Mouse (Mus musculus): ENCODE results near the gene Dnaaf3.

The Dnaaf3 gene

DNA sequence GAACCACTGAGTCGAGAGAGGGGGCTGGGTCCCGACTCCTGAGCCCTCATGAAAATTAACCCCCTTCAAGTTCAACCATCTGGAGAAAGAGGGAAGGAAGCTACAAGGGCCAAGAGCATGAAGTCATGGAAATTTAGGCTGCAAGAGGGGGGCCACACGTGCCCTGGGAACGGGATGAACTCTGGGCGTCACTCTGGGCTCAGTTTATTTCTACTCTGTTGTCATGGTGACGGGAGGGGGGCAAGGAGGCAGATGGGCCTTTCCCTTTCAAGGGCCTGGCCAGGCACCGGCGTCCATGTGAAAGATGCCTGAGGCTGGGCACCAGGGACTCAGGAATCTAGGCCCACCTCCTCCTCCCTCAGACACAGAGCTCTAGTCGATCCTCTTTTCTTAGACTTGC is 34.0 kb downstream of the Dnaaf3 start:
- no peak for DNase-seq (ENCODE audit: low read depth)

- DNase-seq (ENCODE audit: low read depth): no peak
These were observed 34.9 kb downstream of the Dnaaf3 start for GRCm38 (mm10) chr7:4497271-4497903.

DNA sequence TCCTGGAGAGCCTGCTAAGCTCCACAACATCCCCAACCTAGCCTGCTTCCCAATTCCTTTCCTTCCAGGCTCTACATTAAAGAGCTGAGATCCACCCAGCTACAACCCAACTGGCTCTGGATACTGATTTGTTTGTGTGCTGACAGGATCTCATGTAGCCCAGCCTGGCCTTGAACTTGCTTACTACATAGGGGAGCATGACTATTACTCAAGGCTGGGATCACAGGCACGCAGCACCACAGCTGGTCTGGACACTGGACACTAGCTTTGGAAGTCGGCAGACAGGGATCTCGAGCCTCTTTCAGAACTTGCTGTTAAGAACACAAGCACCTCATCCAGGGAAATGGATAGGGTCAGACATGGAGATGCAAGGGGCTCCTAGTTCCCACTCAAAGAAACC is 35.8 kb downstream of the Dnaaf3 start:
- no peak for DNase-seq (ENCODE audit: low read depth)

GRCm38 (mm10) chr7:4493991-4494390 is 38.3 kb downstream of the Dnaaf3 start:
- DNase-seq (ENCODE audit: low read depth): no peak

GRCm38 (mm10) chr7:4492284-4493224 is 39.7 kb downstream of the Dnaaf3 start:
- DNase-seq (ENCODE audit: low read depth): peak; percentile 69

GRCm38 (mm10) chr7:4491308-4491707 is 40.9 kb downstream of the Dnaaf3 start:
- DNase-seq (ENCODE audit: low read depth): no peak

DNA sequence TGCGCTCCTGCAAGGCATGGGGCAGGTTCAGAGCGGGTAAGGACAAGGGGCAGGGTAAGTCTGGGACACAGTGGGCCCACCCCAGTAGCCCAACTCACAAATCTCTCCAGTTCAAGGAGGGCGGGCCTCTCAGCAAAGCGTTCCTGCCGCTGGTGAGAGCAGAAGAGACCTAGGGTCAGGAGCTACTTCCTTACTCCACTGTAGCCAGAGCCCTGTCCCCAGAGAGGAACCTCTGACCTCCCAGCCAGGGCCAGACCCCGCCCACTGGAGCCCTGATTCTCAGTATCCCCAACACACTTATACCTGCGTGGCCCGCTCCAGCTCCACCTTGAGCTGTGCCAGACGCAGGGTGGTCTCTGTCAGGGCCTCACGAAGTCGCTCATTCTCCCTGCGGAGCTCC is 50.0 kb downstream of the Dnaaf3 start:
- DNase-seq (ENCODE audit: low read depth): no peak

GRCm38 (mm10) chr7:4479674-4480073 is 52.6 kb downstream of the Dnaaf3 start:
- DNase-seq (ENCODE audit: low read depth): peak; percentile 74

- no peak for DNase-seq (ENCODE audit: low read depth)
These were observed 53.4 kb downstream of the Dnaaf3 start for GRCm38 (mm10) chr7:4478796-4479291.

DNA sequence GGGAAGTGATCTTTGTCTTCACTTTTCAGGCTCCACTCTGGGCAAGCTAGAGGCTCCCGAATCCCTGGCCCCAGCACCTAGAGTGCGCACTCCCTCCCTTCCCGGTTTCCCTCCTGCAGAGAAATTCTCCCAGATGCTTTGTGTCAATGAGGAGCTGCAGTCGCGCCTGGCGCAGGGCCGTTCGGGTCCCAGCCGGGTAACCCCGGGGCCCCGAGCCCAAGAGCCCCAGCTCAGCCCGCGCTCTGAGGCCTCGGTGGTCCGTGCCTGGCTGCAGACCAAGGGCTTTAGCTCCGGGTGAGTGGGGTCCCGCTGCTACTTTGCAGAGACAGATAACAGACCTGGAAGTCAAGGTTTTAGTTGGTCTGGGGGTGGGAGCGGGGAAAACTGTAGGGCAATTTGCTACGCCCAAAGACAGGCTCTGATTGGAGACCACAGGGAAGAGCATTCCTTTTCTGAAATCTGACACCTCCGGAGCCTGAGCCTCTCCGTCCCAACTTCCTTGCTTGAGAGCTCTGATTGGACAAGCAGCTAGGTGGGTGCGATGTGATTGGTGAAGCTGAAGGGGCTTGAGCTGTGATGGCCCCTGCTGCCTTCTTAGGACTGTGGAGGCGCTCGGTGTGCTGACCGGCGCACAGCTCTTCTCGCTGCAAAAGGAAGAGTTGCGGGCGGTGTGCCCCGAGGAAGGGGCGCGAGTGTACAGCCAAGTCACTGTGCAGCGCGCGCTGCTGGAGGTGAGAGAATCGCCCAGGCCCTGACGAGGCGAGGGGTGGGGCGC is 54.0 kb downstream of the Dnaaf3 start:
- no peak for DNase-seq (ENCODE audit: low read depth)

- no peak for DNase-seq (ENCODE audit: low read depth)
These were observed 58.3 kb downstream of the Dnaaf3 start for GRCm38 (mm10) chr7:4473940-4474339.

Data from induced T-regulatory cell, adult 2 months (primary cell).